Mouse (Mus musculus): ENCODE results near the gene 1700019N19Rik.

GRCm38 (mm10) chr19:58758871-58759270, 35.4 kb downstream of the 1700019N19Rik start:
- TF ChIP-seq POLR2A (IDR thresholded peaks at IDR 0.05; ENCODE audit: control insufficient read depth, extremely low read depth, insufficient read depth, low read length, poor library complexity), result no peak
- no peak for TF ChIP-seq CTCF (IDR thresholded peaks at IDR 0.05; ENCODE audit: borderline replicate concordance, control insufficient read depth, extremely low read depth, insufficient read depth, low read length, poor library complexity)

All from thymus, adult 2 months (tissue).